Mouse (Mus musculus) liver, postnatal 0 days (tissue): Measurements from ENCODE around the gene Ostn. TPM values are rescaled to one million over a fixed set of nuclear protein-coding genes. Genes with fewer than 3 reads are reported as not detected.
A peak's percentile ranks its signal among the peaks of the same experiment; 100 is the strongest.

Experiments
- ATAC-seq: fragments of 200-750 bp; cut with Nextera tagmentation; 2 replicates; pipeline ENCODE4 v1.8.0; 2017; ENCODE audit warnings: mild to moderate bottlenecking, moderate library complexity
- DNase-seq: peaks from one replicate; pipeline ENCODE4 v3.0.0-alpha.2; 2016
- H3K27ac ChIP-seq: fragments of 300-500 bp; sonication (generic); 2 replicates; pipeline ENCODE4 v1.5.1; 2014; ENCODE audit warnings: antibody characterized with exemption, moderate library complexity, mild to moderate bottlenecking, low read depth
- H3K27me3 ChIP-seq: fragments of 300-500 bp; sonication (generic); 2 replicates; pipeline ENCODE4 v1.6.1; 2014; ENCODE audit warnings: low read length, control low read depth, mixed read lengths; ENCODE audit not compliant: insufficient read depth
- H3K36me3 ChIP-seq: fragments of 300-500 bp; sonication (generic); replicated peaks from 2 replicates; pipeline ENCODE4 v1.6.1; 2014; ENCODE audit warnings: mild to moderate bottlenecking, control low read depth, low read length, moderate library complexity, mixed read lengths; ENCODE audit not compliant: insufficient read depth
- H3K4me1 ChIP-seq: fragments of 300-500 bp; sonication (generic); 2 replicates; pipeline ENCODE4 v1.6.1; 2014; ENCODE audit warnings: antibody characterized with exemption, mild to moderate bottlenecking, control low read depth; ENCODE audit not compliant: insufficient read depth
- H3K4me2 ChIP-seq: fragments of 300-500 bp; sonication (generic); 2 replicates; pipeline ENCODE4 v1.6.1; 2014; ENCODE audit warnings: low read depth, mild to moderate bottlenecking, low read length, moderate library complexity, mixed read lengths
- H3K4me3 ChIP-seq: fragments of 300-500 bp; sonication (generic); 2 replicates; pipeline ENCODE4 v1.5.1; 2014; ENCODE audit warnings: low read depth, low read length
- H3K9ac ChIP-seq: fragments of 300-500 bp; sonication (generic); replicated peaks from 2 replicates; pipeline ENCODE4 v1.6.1; 2014; ENCODE audit warnings: mild to moderate bottlenecking, moderate library complexity
- H3K9me3 ChIP-seq: fragments of 300-500 bp; sonication (generic); 2 replicates; pipeline ENCODE4 v1.6.1; 2016; ENCODE audit warnings: mild to moderate bottlenecking, control low read depth, low read length, mixed read lengths
- CTCF ChIP-seq: sonication (generic); IDR thresholded peaks from 2 replicates; pipeline ENCODE4 v1.5.1; 2016; ENCODE audit warnings: antibody characterized with exemption, low read depth
- EP300 ChIP-seq: IDR thresholded peaks from 2 replicates; pipeline ENCODE4 v1.6.1; 2016; ENCODE audit warnings: antibody characterized with exemption, low read depth, mild to moderate bottlenecking
- WGBS: fragments of 180-500 bp; shearing (Covaris S2); extraction: QIAGEN DNeasy Blood & Tissue Kit; methylation state at CpG from one replicate; pipeline ENCODE4 v1.1.7; 2014; ENCODE audit not compliant: insufficient replicate concordance; 5-methylcytosine and 5-hydroxymethylcytosine counted together
- polyA plus RNA-seq: library from polyadenylated mRNA; unstranded; fragments of >200 nt; fragmentation: Nextera tagmentation; extraction: Ambion mirVana; gene quantifications from 2 replicates; pipeline ENCODE4 v1.2.1, GENCODE M21; 2015

Gene Ostn
- polyA plus RNA-seq, 1 experiment from 2014 or later = not detected

DNA sequence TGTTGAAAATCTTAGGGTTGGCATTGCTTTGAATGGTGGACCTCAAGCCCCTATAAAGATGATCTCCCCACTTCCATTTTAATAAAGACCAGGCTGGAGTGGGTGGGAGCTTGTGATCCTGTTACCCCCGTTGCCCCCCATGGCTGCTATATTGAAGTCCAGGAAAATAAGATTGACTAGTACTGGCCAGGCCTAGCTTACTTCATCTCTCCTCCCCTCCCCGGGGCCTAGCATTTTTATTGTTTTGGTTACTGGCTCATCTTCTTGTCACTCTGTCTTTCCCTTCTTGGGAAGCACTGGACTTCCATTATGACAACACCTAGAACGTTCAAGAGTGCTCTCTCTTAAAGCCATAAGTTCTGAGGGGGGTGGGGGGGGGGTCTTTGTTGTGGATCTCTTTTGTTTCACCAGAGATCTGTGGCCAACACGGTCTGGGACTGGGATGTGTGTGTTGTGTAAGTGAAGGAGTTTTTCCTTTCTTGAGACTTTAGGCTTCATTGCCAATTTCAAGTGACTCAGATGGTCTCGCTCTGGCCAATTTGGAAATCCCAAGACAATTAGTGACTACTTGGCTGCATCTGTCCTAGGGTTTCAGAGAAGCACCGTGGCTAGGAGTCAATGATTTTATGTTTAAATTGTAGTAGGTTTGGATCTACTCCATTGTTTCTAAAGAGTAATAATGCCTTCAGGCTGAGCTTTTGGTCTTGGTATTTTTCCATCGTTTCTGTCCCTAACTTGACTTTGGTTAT, 82.4 kb downstream of the Ostn start:
- Histone ChIP-seq H3K27ac (peak overlapping the region; percentile 95), H3K9me3 (no peaks in the 10 kb centered on the region), H3K4me2 (peak overlapping the region; percentile 79), H3K36me3 (no peaks in the 10 kb centered on the region), H3K9ac (peak overlapping the region; percentile 96), H3K27me3 (no peaks in the 10 kb centered on the region), H3K4me1 (peaks cover 8% of the 10 kb centered on the region), H3K4me3 (peak overlapping the region; percentile 86)
- TF ChIP-seq CTCF (no peak), EP300 (no peak)
- WGBS = 35% methylated on average over 7 of the region's 7 CpGs
- DNase-seq = no peak
- ATAC-seq = no peak

DNA sequence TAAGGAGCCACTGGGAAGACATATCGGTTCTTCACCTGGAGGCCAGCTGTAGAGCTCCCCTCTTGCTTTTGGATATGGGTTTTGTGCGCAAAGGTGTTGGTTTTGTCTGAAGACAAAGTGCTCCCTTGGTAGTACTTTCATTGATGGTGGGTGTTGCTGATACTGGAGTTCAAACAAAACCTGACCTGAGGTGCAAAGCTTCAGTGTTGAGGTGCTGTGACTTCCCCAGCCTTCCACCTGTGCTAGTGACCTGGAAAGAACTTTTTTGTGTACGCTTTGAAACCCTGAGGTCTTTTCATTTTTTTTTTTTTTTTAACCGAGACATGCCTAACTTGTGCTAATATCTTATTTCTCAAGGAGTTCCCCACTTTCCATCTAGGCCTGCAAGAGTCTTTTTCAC, 83.0 kb downstream of the Ostn start:
- WGBS = 82% methylated on average over 4 of the region's 4 CpGs
- H3K36me3 ChIP-seq = no peaks in the 10 kb centered on the region
- H3K27me3 ChIP-seq = no peaks in the 10 kb centered on the region
- peaks cover 12% of the 10 kb centered on the region for H3K4me1 ChIP-seq
- peak overlapping the region; percentile 96; the same call in 1 of the 2 replicates for H3K9ac ChIP-seq
- H3K27ac ChIP-seq = no peak overlapping the region
- peak overlapping the region; percentile 79 for H3K4me2 ChIP-seq
- no peaks in the 10 kb centered on the region for H3K9me3 ChIP-seq
- ATAC-seq = no peak
- TF ChIP-seq CTCF (no peak), EP300 (no peak)
- no peak overlapping the region for H3K4me3 ChIP-seq
- no peak for DNase-seq

DNA sequence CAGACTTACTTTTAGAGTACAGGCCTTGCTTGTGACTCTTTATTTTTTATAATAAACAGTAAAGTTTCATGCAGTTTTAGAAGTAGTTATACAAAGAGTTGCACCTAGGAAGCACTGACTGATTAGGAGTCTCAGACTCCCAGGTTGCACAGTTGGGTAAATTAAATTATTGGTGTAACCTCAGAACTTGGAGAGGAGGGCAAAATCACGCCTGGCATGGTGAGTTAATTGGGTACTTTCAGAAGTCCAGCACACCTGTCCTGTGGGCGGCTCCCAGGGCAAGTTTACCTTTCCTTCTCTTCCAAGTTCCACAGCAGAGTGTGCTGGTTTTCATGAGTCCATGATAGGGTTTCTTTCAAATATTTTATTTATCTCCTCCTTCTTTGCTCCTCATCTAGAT, 84.6 kb downstream of the Ostn start:
- Histone ChIP-seq H3K9me3 (no peaks in the 10 kb centered on the region), H3K4me2 (no peak overlapping the region), H3K27me3 (no peaks in the 10 kb centered on the region), H3K4me1 (peaks cover 14% of the 10 kb centered on the region), H3K36me3 (no peaks in the 10 kb centered on the region), H3K27ac (no peak overlapping the region), H3K4me3 (no peak overlapping the region), H3K9ac (no peak overlapping the region)
- 83% methylated on average over 2 of the region's 2 CpGs for WGBS
- no peak for TF ChIP-seq EP300
- TF ChIP-seq CTCF = no peak
- DNase-seq (no peak), ATAC-seq (no peak)

DNA sequence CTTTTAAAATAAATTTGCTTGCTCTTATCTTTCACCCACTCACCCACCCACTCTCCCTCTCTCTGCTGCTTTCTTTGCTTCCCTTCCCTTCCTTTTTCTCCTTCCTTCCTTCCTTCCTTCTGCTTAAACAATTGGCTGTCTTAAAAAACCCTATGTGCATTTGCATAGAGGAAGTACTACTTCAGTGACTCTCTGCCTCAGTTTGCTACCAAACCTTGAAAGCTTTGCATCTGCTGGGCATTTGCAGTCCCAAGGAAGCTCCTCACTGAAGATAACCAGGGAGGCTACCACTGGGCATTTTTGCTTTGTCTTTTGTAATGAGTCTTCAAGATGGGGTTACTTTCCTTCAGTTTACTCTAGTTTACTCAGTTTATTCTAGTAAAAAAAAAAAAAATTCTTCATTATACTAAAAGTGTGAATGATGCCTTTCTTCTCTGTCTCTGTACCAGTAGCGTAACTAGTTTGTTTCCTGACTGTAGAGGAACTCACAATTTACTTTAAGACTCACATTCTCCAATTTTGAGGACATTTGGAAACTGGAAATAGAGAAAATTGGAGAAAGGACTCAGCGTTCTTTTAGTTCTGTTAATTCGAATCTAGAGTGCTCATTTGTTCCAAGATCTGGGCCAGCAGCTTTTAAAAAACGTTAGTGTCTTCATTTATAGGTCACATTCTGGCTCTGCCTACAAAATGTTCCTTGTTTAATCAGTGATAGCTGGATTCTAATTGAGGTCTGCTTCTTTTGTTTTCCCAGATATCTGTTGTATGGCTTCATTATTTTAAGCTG, 88.2 kb downstream of the Ostn start:
- 82% methylated on average over 4 of the region's 4 CpGs for WGBS
- H3K27me3 ChIP-seq = no peaks in the 10 kb centered on the region
- H3K4me2 ChIP-seq = no peak overlapping the region
- no peak for ATAC-seq
- no peaks in the 10 kb centered on the region for H3K9me3 ChIP-seq
- DNase-seq = no peak
- H3K4me1 ChIP-seq = peaks cover 7% of the 10 kb centered on the region
- H3K36me3 ChIP-seq = no peaks in the 10 kb centered on the region
- no peak overlapping the region for H3K27ac ChIP-seq
- no peak overlapping the region for H3K9ac ChIP-seq
- H3K4me3 ChIP-seq = no peak overlapping the region
- TF ChIP-seq CTCF = no peak
- TF ChIP-seq EP300 = no peak

DNA sequence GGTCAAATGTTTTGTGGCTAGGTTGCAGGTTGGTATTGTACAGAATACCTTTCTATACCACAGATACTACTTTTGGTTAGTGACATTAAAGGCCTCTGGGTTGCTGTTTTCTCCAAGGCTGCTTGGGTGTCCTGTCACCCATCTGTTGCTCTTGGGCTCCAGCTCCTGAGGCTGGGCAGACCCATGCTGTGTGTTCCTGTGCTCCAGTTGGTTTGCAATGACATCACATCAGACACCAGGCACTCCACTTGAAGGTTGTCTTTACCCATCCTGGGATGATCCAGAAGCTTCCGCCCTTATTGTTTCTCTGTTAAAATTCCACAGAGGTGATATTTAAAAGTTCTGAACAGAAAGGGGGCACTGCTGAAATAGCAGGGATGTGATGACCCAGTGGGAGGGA, 89.7 kb downstream of the Ostn start:
- Histone ChIP-seq H3K27ac (no peak overlapping the region), H3K36me3 (no peaks in the 10 kb centered on the region), H3K4me2 (no peak overlapping the region), H3K9me3 (no peaks in the 10 kb centered on the region), H3K27me3 (no peaks in the 10 kb centered on the region), H3K4me1 (peaks cover 7% of the 10 kb centered on the region), H3K4me3 (no peak overlapping the region), H3K9ac (no peak overlapping the region)
- TF ChIP-seq EP300 = no peak
- no peak for TF ChIP-seq CTCF
- WGBS = 88% methylated on average over 1 of the region's 1 CpGs
- ATAC-seq (no peak), DNase-seq (no peak)

DNA sequence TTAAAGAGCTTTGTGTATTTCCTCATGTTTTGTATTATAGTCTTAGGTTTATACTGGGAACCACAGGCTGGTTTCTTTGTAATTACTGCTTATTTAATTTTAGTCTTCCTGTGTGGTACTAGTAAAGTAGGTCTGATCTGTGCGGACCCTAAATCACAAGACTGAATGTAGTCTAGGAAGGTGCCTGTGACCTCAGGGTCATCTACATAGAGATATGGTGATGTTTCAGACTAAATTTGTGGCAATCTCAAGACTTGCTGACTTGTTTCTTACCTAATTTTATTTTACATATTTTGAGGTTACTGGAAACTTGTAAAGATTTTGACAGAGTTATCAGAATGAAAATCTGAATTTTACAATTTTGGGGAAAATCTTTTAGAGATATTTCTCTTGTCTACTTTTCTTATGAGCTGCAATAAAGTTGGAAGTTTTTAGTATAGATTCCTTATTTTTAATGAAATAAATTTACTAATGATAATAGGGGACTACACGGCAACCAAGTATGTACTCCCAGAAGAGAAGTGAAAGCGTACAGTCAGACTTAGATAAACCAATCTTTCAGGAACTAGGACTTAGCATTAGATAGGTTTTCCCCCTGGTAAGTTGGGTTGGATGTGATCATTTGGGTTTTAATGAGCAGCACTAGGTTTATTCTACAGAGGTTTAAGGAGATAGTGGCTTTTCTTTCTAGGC, 91.9 kb downstream of the Ostn start:
- WGBS = 75% methylated on average over 3 of the region's 3 CpGs
- Histone ChIP-seq H3K27ac (no peak overlapping the region), H3K4me3 (no peak overlapping the region), H3K4me1 (peaks cover 12% of the 10 kb centered on the region), H3K4me2 (no peak overlapping the region), H3K36me3 (no peaks in the 10 kb centered on the region), H3K27me3 (no peaks in the 10 kb centered on the region), H3K9me3 (no peaks in the 10 kb centered on the region), H3K9ac (no peak overlapping the region)
- ATAC-seq = no peak
- TF ChIP-seq CTCF (no peak), EP300 (no peak)
- DNase-seq = no peak
